Mouse (Mus musculus): ENCODE measurements at regions not wholly inside any gene's neighbourhood (a gene's known extent, or its start where the extent isn't known, plus 50 kb on each side); places are given as distances from the start of the nearest gene placed in this dataset.
"Not testable (repeated sequence)": the region's sequence is repeated elsewhere in the genome, so short reads cannot be mapped to it uniquely, and the experiment has no call there.

GRCm38 (mm10) chr8:20812164-20812872 lies 80.2 kb upstream of the Defb33 start:
- DNase-seq (ENCODE audit: low spot score in 2 of 2) = peak in 1 of 2 experiments; percentile 3

GRCm38 (mm10) chr8:20813493-20813892 lies 79.0 kb upstream of the Defb33 start:
- peak; percentile 9 to 11 for DNase-seq (ENCODE audit: low spot score in 2 of 2)

GRCm38 (mm10) chr8:20822434-20822833 lies 70.0 kb upstream of the Defb33 start:
- DNase-seq (ENCODE audit: low spot score in 2 of 2) = peak; percentile 35 to 49

GRCm38 (mm10) chr8:20823219-20823618 lies 69.2 kb upstream of the Defb33 start:
- DNase-seq (ENCODE audit: low spot score in 2 of 2) = peak in 1 of 2 experiments; percentile 21

GRCm38 (mm10) chr8:20839481-20839880 lies 53.0 kb upstream of the Defb33 start:
- DNase-seq (ENCODE audit: low spot score in 2 of 2) = not testable (repeated sequence)
